Mouse (Mus musculus) MEL (cell line): Measurements from ENCODE around the gene Msl2.

ENCODE experiments used
- CTCF ChIP-seq, 3 experiments: IDR thresholded peaks in 2 of 3; conservative IDR thresholded peaks in 1 of 3; 2 replicates each; pipeline ENCODE4 v1.5.1; 2011 to 2012; ENCODE audit warnings: low read length in 3 of 3, low read depth in 2 of 3, mild to moderate bottlenecking in 2 of 3, improper control_type of control experiment in 1 of 3, inconsistent platforms in 1 of 3, mixed read lengths in 1 of 3, moderate library complexity in 1 of 3; ENCODE audit not compliant: control insufficient read depth in 1 of 3, insufficient read depth in 1 of 3, poor library complexity in 1 of 3, severe bottlenecking in 1 of 3
- GATA1 ChIP-seq: IDR thresholded peaks from 2 replicates; pipeline ENCODE4 v1.6.1; 2011; ENCODE audit warnings: low read depth, low read length, improper control_type of control experiment
- USF1 ChIP-seq: IDR thresholded peaks from 2 replicates; pipeline ENCODE4 v1.6.1; 2014; ENCODE audit warnings: low read depth, mild to moderate bottlenecking, inconsistent platforms, low read length, improper control_type of control experiment, moderate library complexity

DNA sequence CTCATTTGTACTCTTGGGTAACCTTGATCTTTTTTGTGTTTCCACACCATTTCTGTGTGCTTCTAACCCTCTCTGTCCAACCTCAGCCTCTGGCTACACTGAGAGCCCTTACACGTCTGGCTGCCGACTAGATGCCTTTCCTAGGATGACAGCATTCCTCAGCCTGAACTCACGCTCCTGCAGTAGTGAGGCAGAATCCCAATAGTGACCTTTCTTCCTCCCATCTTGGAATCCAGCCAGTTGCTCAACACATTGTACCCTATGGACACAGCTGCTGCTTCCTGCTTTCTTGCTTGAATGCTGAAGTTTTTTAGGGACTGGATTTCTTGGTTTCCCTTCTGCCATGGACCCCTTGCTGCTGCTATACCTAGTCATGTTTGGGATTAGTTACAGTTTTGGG, 36.1 kb downstream of the Msl2 start:
- TF ChIP-seq USF1 (no peak), CTCF (IDR thresholded peaks at IDR 0.05 in 2 of 3, conservative IDR thresholded peaks at IDR 0.05 in 1 of 3; ENCODE audit: control insufficient read depth in 1 of 3, insufficient read depth in 1 of 3, low read depth in 2 of 3, low read length in 3 of 3, poor library complexity in 1 of 3, severe bottlenecking in 1 of 3) (no peak), GATA1 (no peak)
